Mouse (Mus musculus): ENCODE results near the gene Pi4ka.

- no peak for TF ChIP-seq CTCF (IDR thresholded peaks at IDR 0.05; ENCODE audit: low read depth)
- TF ChIP-seq EP300 (IDR thresholded peaks at IDR 0.05; ENCODE audit: low read depth): no peak
These were observed 97.1 kb downstream of the Pi4ka start for GRCm38 (mm10) chr16:17309036-17309435.

Measured in liver, postnatal 0 days (tissue).